ENCODE assay signal across 10 mouse cellular contexts in the genomic region with DNA sequence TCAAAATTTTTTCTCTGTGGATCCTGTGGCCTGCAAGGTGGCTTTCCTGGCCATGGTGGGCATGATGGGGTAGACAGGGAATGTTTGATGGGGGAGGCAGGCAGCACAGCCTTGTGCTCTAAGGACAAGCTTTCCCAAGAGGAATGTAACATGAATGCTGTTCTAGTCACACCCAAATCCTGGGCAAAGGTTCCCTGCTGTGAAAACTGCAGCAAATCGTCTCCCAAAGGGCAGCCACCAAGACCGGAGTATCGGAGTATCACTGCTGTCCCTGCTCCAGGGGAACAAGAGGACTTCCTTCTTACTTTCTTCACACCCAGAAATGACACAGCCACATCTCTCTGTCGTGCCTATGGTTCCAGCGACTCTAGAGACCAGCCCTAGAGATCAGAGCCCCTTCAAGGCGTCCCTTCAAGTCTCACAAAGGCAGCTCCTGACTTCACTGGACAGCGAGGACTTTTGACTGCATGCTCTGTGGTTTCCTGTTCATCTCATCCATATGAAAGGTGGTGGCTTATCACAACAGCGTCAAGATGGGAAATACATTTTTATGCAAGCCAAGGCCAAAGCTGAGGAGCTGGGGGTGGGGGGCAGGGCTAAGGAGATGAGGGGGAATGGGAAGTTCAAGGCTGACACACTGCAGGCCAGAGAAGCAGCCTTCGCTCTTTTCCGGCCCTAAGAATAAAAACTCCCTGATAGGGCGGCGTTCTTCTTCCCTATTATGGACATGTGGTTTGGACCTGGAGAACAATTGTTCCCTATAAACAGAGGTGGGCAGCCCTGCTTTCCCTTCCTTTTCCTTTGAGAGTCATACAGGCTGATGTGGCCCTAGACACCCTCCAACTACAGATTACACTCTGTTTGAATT. TPM values are rescaled to one million over a fixed set of nuclear protein-coding genes. Genes with fewer than 3 reads are reported as not detected.
DNase-seq lines count a peak whose midpoint lies in the region; ATAC-seq and TF ChIP-seq lines count a peak whose summit lies in the region.
"Had no signal": no experiment of that assay in that cellular context is flagged by ENCODE, and none has a peak within 500 bp of the region (broad histone marks: within the 10 kb centered on the region; RNA-seq: fewer than 3 reads in every experiment).

No protein-coding gene starts in this region.

- H3K4me3 ChIP-seq in cortical plate, adult 2 months (ENCODE audit: insufficient read depth, low read length): no peak overlapping the region
- no peak overlapping the region; the same call in 1 of the 2 replicates for H3K4me3 ChIP-seq in intestine, embryonic 16.5 days (ENCODE audit: low read length)
- H3K4me3 ChIP-seq in lung, postnatal 0 days (ENCODE audit: low read depth, low read length): no peak overlapping the region
- H3K4me3 ChIP-seq: erythroblast, embryonic 14.5 days; neural tube, embryonic 12.5 days had no signal

- H3K9me3 ChIP-seq in intestine, embryonic 16.5 days (ENCODE audit: control insufficient read depth, low read length): no peaks in the 10 kb centered on the region
- no peaks in the 10 kb centered on the region for H3K9me3 ChIP-seq in lung, postnatal 0 days (ENCODE audit: low read length)
- H3K9me3 ChIP-seq: neural tube, embryonic 12.5 days had no signal

- peak; percentile 58 for ATAC-seq in intestine, embryonic 16.5 days
- ATAC-seq in lung, postnatal 0 days: peak; percentile 81
- ATAC-seq in frontal cortex, adult (ENCODE audit: low TSS enrichment): no peak
- no peak for ATAC-seq in cerebellum, adult (ENCODE audit: insufficient number of reproducible peaks, low FRiP score, low TSS enrichment)
- no peak for ATAC-seq in megakaryocyte-erythroid progenitor cell, adult 5-6 weeks (replicated peaks; ENCODE audit: low FRiP score, low TSS enrichment, poor library complexity, severe bottlenecking)

- no peaks in the 10 kb centered on the region for H3K4me1 ChIP-seq in cortical plate, adult 2 months (ENCODE audit: control insufficient read depth, insufficient read depth, low read length)
- peaks cover 16% of the 10 kb centered on the region for H3K4me1 ChIP-seq in intestine, embryonic 16.5 days (ENCODE audit: control insufficient read depth, insufficient read depth, low read length)
- H3K4me1 ChIP-seq in lung, postnatal 0 days (ENCODE audit: insufficient read depth, low read depth, low read length): peaks cover 11% of the 10 kb centered on the region

- WGBS in intestine, embryonic 16.5 days: 46% methylated on average over 12 of the region's 12 CpGs
- WGBS in lung, postnatal 0 days: 48% methylated on average over 12 of the region's 12 CpGs

- peak overlapping the region; percentile 7; the same call in 1 of the 2 replicates for H3K27ac ChIP-seq in cortical plate, adult 2 months (ENCODE audit: insufficient read depth, low read length)
- peak overlapping the region; percentile 85 for H3K27ac ChIP-seq in intestine, embryonic 16.5 days (ENCODE audit: low read length)
- H3K27ac ChIP-seq in lung, postnatal 0 days (ENCODE audit: low read length): peak overlapping the region; percentile 66
- H3K27ac ChIP-seq: neural tube, embryonic 12.5 days had no signal

- peak overlapping the region; percentile 35; the same call in 1 of the 2 replicates for H3K9ac ChIP-seq in intestine, embryonic 16.5 days (ENCODE audit: low read depth, low read length)
- H3K9ac ChIP-seq in lung, postnatal 0 days (replicated peaks; ENCODE audit: low read depth): 0 out of 2 replicates have a peak overlapping the region, but pooled peaks have one; percentile 17
- H3K9ac ChIP-seq: neural tube, embryonic 12.5 days had no signal

- TF ChIP-seq EP300 in lung, postnatal 0 days (IDR thresholded peaks at IDR 0.05): peak; percentile 52; the same call in 1 of the 2 replicates

- TF ChIP-seq POLR2A in cortical plate, adult 2 months (IDR thresholded peaks at IDR 0.05; ENCODE audit: extremely low read depth, insufficient read depth, low read length): no peak

- TF ChIP-seq CTCF in cortical plate, adult 2 months (IDR thresholded peaks at IDR 0.05; ENCODE audit: extremely low read depth, insufficient read depth, low read length): no peak
- TF ChIP-seq CTCF in lung, postnatal 0 days (IDR thresholded peaks at IDR 0.05): no peak

- peak overlapping the region; percentile 7; the same call in 1 of the 2 replicates for H3K4me2 ChIP-seq in intestine, embryonic 16.5 days (ENCODE audit: low read depth, low read length)
- H3K4me2 ChIP-seq in lung, postnatal 0 days (replicated peaks; ENCODE audit: low read depth, low read length): no peak overlapping the region
- H3K4me2 ChIP-seq: neural tube, embryonic 12.5 days had no signal

- no peaks in the 10 kb centered on the region for H3K36me3 ChIP-seq in intestine, embryonic 16.5 days (ENCODE audit: control insufficient read depth, insufficient read depth, low read length)
- no peaks in the 10 kb centered on the region for H3K36me3 ChIP-seq in lung, postnatal 0 days (ENCODE audit: insufficient read depth, low read length)
- H3K36me3 ChIP-seq: neural tube, embryonic 12.5 days had no signal

- no peaks in the 10 kb centered on the region for H3K27me3 ChIP-seq in intestine, embryonic 16.5 days (replicated peaks; ENCODE audit: control insufficient read depth, insufficient read depth, low read length)
- no peaks in the 10 kb centered on the region for H3K27me3 ChIP-seq in lung, postnatal 0 days (replicated peaks; ENCODE audit: insufficient read depth, low read length)
- H3K27me3 ChIP-seq: neural tube, embryonic 12.5 days had no signal

- peak; percentile 54 to 77 for DNase-seq in adrenal gland, adult (ENCODE audit: inconsistent age in 2 of 2, low spot score in 1 of 2)
- no peak for DNase-seq in adrenal gland, adult 8-10 months
- DNase-seq in lung, postnatal 0 days (ENCODE audit: low spot score): no peak

RNA-seq across cellular contexts. Expression of a gene that starts 27.8 kb away (rescaled TPM):
- total RNA-seq in adrenal gland, adult 8-10 months (2022): 10 to 100 TPM; 64.4 to 99.3 (median 78.9) TPM
- polyA plus RNA-seq in cortical plate, adult 2 months (2012; rRNA removed): 8.0 and 8.1 TPM in 2 replicates
- 5.1 TPM in 2 replicates for polyA plus RNA-seq in intestine, embryonic 16.5 days (2015; fragmentation: Nextera tagmentation; extraction: Ambion mirVana)
- 8.4 and 11.9 TPM in 2 replicates for polyA plus RNA-seq in lung, postnatal 0 days (2015; fragmentation: Nextera tagmentation; extraction: Ambion mirVana)
- 11.5 and 12.9 TPM in 2 replicates for total RNA-seq in megakaryocyte-erythroid progenitor cell, adult 5-6 weeks (2014; fragmentation: Nextera tagmentation)
- 6.1 and 6.3 TPM in 2 replicates for total RNA-seq in megakaryocyte-erythroid progenitor cell, adult 5-6 weeks (2017)

RNA-seq across cellular contexts. Expression of a gene that starts 39.2 kb away (rescaled TPM):
- total RNA-seq in adrenal gland, adult 8-10 months (2022): 10 to 100 TPM; 33.1 to 43.1 (median 38.4) TPM
- polyA plus RNA-seq in cortical plate, adult 2 months (2012; rRNA removed): 27.5 and 28.3 TPM in 2 replicates
- 22.6 and 25.2 TPM in 2 replicates for polyA plus RNA-seq in intestine, embryonic 16.5 days (2015; fragmentation: Nextera tagmentation; extraction: Ambion mirVana)
- 25.1 and 26.4 TPM in 2 replicates for polyA plus RNA-seq in lung, postnatal 0 days (2015; fragmentation: Nextera tagmentation; extraction: Ambion mirVana)
- total RNA-seq in megakaryocyte-erythroid progenitor cell, adult 5-6 weeks (2014; fragmentation: Nextera tagmentation): 75.6 and 93.3 TPM in 2 replicates
- 39.5 and 66.4 TPM in 2 replicates for total RNA-seq in megakaryocyte-erythroid progenitor cell, adult 5-6 weeks (2017)

Comparison
In these comparisons a context has a peak if more than half of its experiments do, and no peak if none do; other contexts are left out.
1. DNase-seq: peak in adrenal gland, adult (2 of 2); none in adrenal gland, adult 8-10 months (single experiment) and lung, postnatal 0 days (single experiment).
2. H3K27ac ChIP-seq: peak in every context shown above with its lines; median percentile 85 in intestine, embryonic 16.5 days; 66 in lung, postnatal 0 days; 7 in cortical plate, adult 2 months.
3. ATAC-seq: peak in intestine, embryonic 16.5 days (single experiment) and lung, postnatal 0 days (single experiment); none in frontal cortex, adult (single experiment), cerebellum, adult (single experiment) and megakaryocyte-erythroid progenitor cell, adult 5-6 weeks (single experiment).